ENCODE assay signal across 9 mouse cellular contexts in genomic region chr12:103643336-103643735, GRCm38 (mm10). TPM values are rescaled to one million over a fixed set of nuclear protein-coding genes. Genes with fewer than 3 reads are reported as not detected.
DNase-seq lines count a peak whose midpoint lies in the region; ATAC-seq and TF ChIP-seq lines count a peak whose summit lies in the region.
"Had no signal": no experiment of that assay in that cellular context is flagged by ENCODE, and none has a peak within 500 bp of the region (broad histone marks: within the 10 kb centered on the region; RNA-seq: fewer than 3 reads in every experiment).

No protein-coding gene starts in this region.

- peak; percentile 55; the same call in 1 of the 2 replicates for TF ChIP-seq CTCF in testis, adult 2 months (IDR thresholded peaks at IDR 0.05; ENCODE audit: control insufficient read depth, insufficient read depth, insufficient replicate concordance, low read depth, low read length)

- WGBS in limb, embryonic 11.5 days: 0% methylated on average over 2 of the region's 2 CpGs

- no peaks in the 10 kb centered on the region for H3K27me3 ChIP-seq in limb, embryonic 11.5 days (ENCODE audit: control insufficient read depth, insufficient read depth, low read length)
- no peaks in the 10 kb centered on the region for H3K27me3 ChIP-seq in testis, adult 2 months (ENCODE audit: control insufficient read depth, insufficient read depth, low read length)
- H3K27me3 ChIP-seq: megakaryocyte, embryonic 14.5 days had no signal

- ATAC-seq in CD4-positive, CD25-positive, alpha-beta regulatory T cell, adult 4 months: no peak
- peak; percentile 80; the same call in 1 of the 2 replicates for ATAC-seq in frontal cortex, adult (ENCODE audit: low TSS enrichment)
- no peak for ATAC-seq in limb, embryonic 11.5 days (ENCODE audit: insufficient number of reproducible peaks, low FRiP score, low TSS enrichment, low read depth)

- no peaks in the 10 kb centered on the region for H3K4me1 ChIP-seq in limb, embryonic 11.5 days (ENCODE audit: control insufficient read depth, insufficient read depth, low read length)
- H3K4me1 ChIP-seq in testis, adult 2 months (ENCODE audit: control insufficient read depth, insufficient read depth, low read length): peaks cover 4% of the 10 kb centered on the region
- H3K4me1 ChIP-seq: megakaryocyte, embryonic 14.5 days had no signal

- H3K4me3 ChIP-seq in limb, embryonic 11.5 days (ENCODE audit: low read depth, low read length): no peak overlapping the region
- H3K4me3 ChIP-seq in testis, adult 2 months (ENCODE audit: control insufficient read depth, low read depth, low read length): no peak overlapping the region
- H3K4me3 ChIP-seq: megakaryocyte, embryonic 14.5 days had no signal

- H3K27ac ChIP-seq in limb, embryonic 11.5 days (replicated peaks; ENCODE audit: low read depth, low read length): no peak overlapping the region
- no peak overlapping the region for H3K27ac ChIP-seq in testis, adult 2 months (ENCODE audit: control insufficient read depth, insufficient read depth, low read depth, low read length)

- TF ChIP-seq POLR2A in testis, adult 2 months (IDR thresholded peaks at IDR 0.05; ENCODE audit: control insufficient read depth, low read depth, low read length): no peak

- no peak overlapping the region for H3K4me2 ChIP-seq in limb, embryonic 11.5 days (ENCODE audit: low read depth, severe bottlenecking)

- H3K9ac ChIP-seq in limb, embryonic 11.5 days (ENCODE audit: low read length): no peak overlapping the region

- H3K9me3 ChIP-seq in limb, embryonic 11.5 days (ENCODE audit: control insufficient read depth, low read length): no peaks in the 10 kb centered on the region
- H3K9me3 ChIP-seq: megakaryocyte, embryonic 14.5 days had no signal

- peak; percentile 55 for DNase-seq in CD4-positive, CD25-positive, alpha-beta regulatory T cell, adult 2 months (ENCODE audit: low read depth, low spot score)
- peak; percentile 22 for DNase-seq in cerebellum, adult 11-12 months
- DNase-seq in kidney, adult 9 months: peak; percentile 86
- peak; percentile 90 for DNase-seq in limb, embryonic 11.5 days (ENCODE audit: low spot score)
- DNase-seq in neural tube, embryonic 10.5 days (ENCODE audit: extremely low spot score, low spot score): peak; percentile 88

- H3K36me3 ChIP-seq in limb, embryonic 11.5 days (ENCODE audit: control insufficient read depth, insufficient read depth, low read length): no peaks in the 10 kb centered on the region
- H3K36me3 ChIP-seq in testis, adult 2 months (ENCODE audit: control insufficient read depth, insufficient read depth, low read length): no peaks in the 10 kb centered on the region

RNA-seq across cellular contexts. Expression of gene Serpina10, which starts 12.1 kb away (rescaled TPM):
- polyA plus RNA-seq in CD4-positive, CD25-positive, alpha-beta regulatory T cell, adult 4 months (2017; shearing (Covaris generic)): not detected
- polyA plus RNA-seq in limb, embryonic 11.5 days (2014; fragmentation: Nextera tagmentation; extraction: Ambion mirVana): 0.11 TPM in 1 of 2 replicates, not detected in the other
- polyA plus RNA-seq in testis, adult 2 months (2012; rRNA removed): not detected in 2 replicates

RNA-seq across cellular contexts. Expression of gene Serpina6, which starts 13.7 kb away (rescaled TPM):
- not detected for polyA plus RNA-seq in CD4-positive, CD25-positive, alpha-beta regulatory T cell, adult 4 months (2017; shearing (Covaris generic))
- polyA plus RNA-seq in limb, embryonic 11.5 days (2014; fragmentation: Nextera tagmentation; extraction: Ambion mirVana): 0.53 and 0.57 TPM in 2 replicates
- 0.07 TPM in 1 of 2 replicates, not detected in the other for polyA plus RNA-seq in testis, adult 2 months (2012; rRNA removed)

RNA-seq across cellular contexts. Expression of gene Serpina16, which starts 32.6 kb away (rescaled TPM):
- not detected for polyA plus RNA-seq in CD4-positive, CD25-positive, alpha-beta regulatory T cell, adult 4 months (2017; shearing (Covaris generic))
- not detected in 2 replicates for polyA plus RNA-seq in limb, embryonic 11.5 days (2014; fragmentation: Nextera tagmentation; extraction: Ambion mirVana)
- 0.16 and 84.9 TPM in 2 replicates for polyA plus RNA-seq in testis, adult 2 months (2012; rRNA removed)

RNA-seq across cellular contexts. Expression of gene Serpina1f, which starts 52.0 kb away (rescaled TPM):
- polyA plus RNA-seq in CD4-positive, CD25-positive, alpha-beta regulatory T cell, adult 4 months (2017; shearing (Covaris generic)): not detected
- polyA plus RNA-seq in limb, embryonic 11.5 days (2014; fragmentation: Nextera tagmentation; extraction: Ambion mirVana): not detected in 2 replicates
- polyA plus RNA-seq in testis, adult 2 months (2012; rRNA removed): 1.1 and 129 TPM in 2 replicates

Comparison
In these comparisons a context has a peak if more than half of its experiments do, and no peak if none do; other contexts are left out.
1. DNase-seq: peak in every context shown above with its lines; median percentile 90 in limb, embryonic 11.5 days; 88 in neural tube, embryonic 10.5 days; 86 in kidney, adult 9 months; 55 in CD4-positive, CD25-positive, alpha-beta regulatory T cell, adult 2 months; 22 in cerebellum, adult 11-12 months.